ENCODE assay signal across 8 mouse cellular contexts in the genomic region with DNA sequence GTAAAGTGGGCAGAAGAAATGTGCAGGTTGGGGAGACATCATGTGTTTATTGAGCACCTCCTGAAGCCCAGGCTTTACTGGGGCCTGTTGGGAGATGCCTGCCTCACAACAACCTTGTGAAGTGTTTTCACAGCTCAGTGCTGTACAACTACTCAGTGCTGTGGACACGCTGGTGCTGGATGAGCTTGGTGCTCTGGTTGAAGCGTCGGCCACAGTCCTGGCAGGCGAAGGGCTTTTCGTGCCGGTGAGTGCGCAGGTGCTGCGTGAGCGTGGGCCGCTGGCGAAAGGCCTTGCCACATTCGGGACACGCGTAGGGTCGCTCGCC. TPM values are rescaled to one million over a fixed set of nuclear protein-coding genes. Genes with fewer than 3 reads are reported as not detected.
A peak's percentile ranks its signal among the peaks of the same experiment; 100 is the strongest.
DNase-seq lines count a peak whose midpoint lies in the region; ATAC-seq and TF ChIP-seq lines count a peak whose summit lies in the region.

No protein-coding gene starts in this region.

- peaks cover 27% of the 10 kb centered on the region for H3K4me1 ChIP-seq in forebrain, embryonic 10.5 days
- peaks cover 11% of the 10 kb centered on the region; the same call in 1 of the 2 replicates for H3K4me1 ChIP-seq in intestine, postnatal 0 days (replicated peaks; ENCODE audit: control insufficient read depth, insufficient read depth, low read length)
- peaks cover 30% of the 10 kb centered on the region for H3K4me1 ChIP-seq in neural tube, embryonic 15.5 days

- peaks cover 53% of the 10 kb centered on the region for H3K27me3 ChIP-seq in forebrain, embryonic 10.5 days (ENCODE audit: poor library complexity, severe bottlenecking)
- H3K27me3 ChIP-seq in intestine, postnatal 0 days (replicated peaks; ENCODE audit: control insufficient read depth, insufficient read depth, low read length): peaks cover 29% of the 10 kb centered on the region
- H3K27me3 ChIP-seq in neural tube, embryonic 15.5 days (replicated peaks): peaks cover 50% of the 10 kb centered on the region

- peak overlapping the region; percentile 90 for H3K27ac ChIP-seq in layer of hippocampus, adult 2 months
- no peak overlapping the region for H3K27ac ChIP-seq in forebrain, embryonic 10.5 days
- H3K27ac ChIP-seq in intestine, postnatal 0 days (ENCODE audit: low read depth, low read length): no peak overlapping the region
- no peak overlapping the region for H3K27ac ChIP-seq in neural tube, embryonic 15.5 days (replicated peaks)

- peaks cover 15% of the 10 kb centered on the region for H3K9me3 ChIP-seq in forebrain, embryonic 10.5 days
- no peaks in the 10 kb centered on the region for H3K9me3 ChIP-seq in intestine, postnatal 0 days (ENCODE audit: control insufficient read depth)
- no peaks in the 10 kb centered on the region for H3K9me3 ChIP-seq in neural tube, embryonic 15.5 days (replicated peaks)

- 34% methylated on average over 16 of the region's 16 CpGs for WGBS in forebrain, embryonic 10.5 days
- WGBS in intestine, postnatal 0 days: 43% methylated on average over 16 of the region's 16 CpGs
- WGBS in neural tube, embryonic 15.5 days: 35% methylated on average over 16 of the region's 16 CpGs

- H3K4me3 ChIP-seq in layer of hippocampus, adult 2 months: peak overlapping the region; percentile 64
- H3K4me3 ChIP-seq in forebrain, embryonic 10.5 days: peak overlapping the region; percentile 63
- peak overlapping the region; percentile 46 for H3K4me3 ChIP-seq in intestine, postnatal 0 days (ENCODE audit: low read depth, low read length)
- peak overlapping the region; percentile 53 for H3K4me3 ChIP-seq in neural tube, embryonic 15.5 days (replicated peaks)

- 0 out of 2 replicates have a peak overlapping the region, but pooled peaks have one; percentile 31 for H3K9ac ChIP-seq in intestine, postnatal 0 days (ENCODE audit: low read depth, low read length)
- peak overlapping the region; percentile 67; the same call in 1 of the 2 replicates for H3K9ac ChIP-seq in neural tube, embryonic 15.5 days (replicated peaks)

- DNase-seq in layer of hippocampus, adult 2 months (ENCODE audit: low spot score in 2 of 2): no peak
- DNase-seq in layer of hippocampus, adult 9-11 months: no peak
- DNase-seq in forebrain, embryonic 10.5 days (ENCODE audit: extremely low spot score, low spot score): no peak
- no peak for DNase-seq in layer of hippocampus, adult 9-10 months (ENCODE audit: low spot score)
- no peak for DNase-seq in gastrocnemius, postnatal 25 days
- DNase-seq in urinary bladder, postnatal 10 days (ENCODE audit: low spot score): no peak

- no peak for ATAC-seq in intestine, postnatal 0 days
- peak; percentile 1; the same call in 1 of the 2 replicates for ATAC-seq in neural tube, embryonic 15.5 days (ENCODE audit: low FRiP score)

- TF ChIP-seq CTCF in layer of hippocampus, adult 2 months (conservative IDR thresholded peaks at IDR 0.05): no peak
- TF ChIP-seq CTCF in intestine, postnatal 0 days (IDR thresholded peaks at IDR 0.05; ENCODE audit: low read depth): no peak

- 0 out of 2 replicates have a peak, but pooled peaks cover 3% of the 10 kb centered on the region for H3K36me3 ChIP-seq in forebrain, embryonic 10.5 days (replicated peaks)
- no peaks in the 10 kb centered on the region for H3K36me3 ChIP-seq in intestine, postnatal 0 days (ENCODE audit: control insufficient read depth, insufficient read depth)
- H3K36me3 ChIP-seq in neural tube, embryonic 15.5 days: no peaks in the 10 kb centered on the region

- H3K4me2 ChIP-seq in intestine, postnatal 0 days (replicated peaks; ENCODE audit: low read depth): peak overlapping the region; percentile 78
- H3K4me2 ChIP-seq in neural tube, embryonic 15.5 days: peak overlapping the region; percentile 97

RNA-seq across cellular contexts. Expression of a gene that starts 5.0 kb away (rescaled TPM):
- 100 to 1,000 TPM; 190 to 199 TPM for total RNA-seq in layer of hippocampus, adult 2 months (2021)
- 82.9 and 88.7 TPM in 2 replicates for polyA plus RNA-seq in forebrain, embryonic 10.5 days (2016; fragmentation: Nextera tagmentation; extraction: Ambion mirVana)
- polyA plus RNA-seq in intestine, postnatal 0 days (2015; fragmentation: Nextera tagmentation; extraction: Ambion mirVana): 96.8 and 107 TPM in 2 replicates
- 129 and 149 TPM in 2 replicates for polyA plus RNA-seq in neural tube, embryonic 15.5 days (2015; fragmentation: Nextera tagmentation; extraction: Ambion mirVana)
- total RNA-seq in gastrocnemius, postnatal 25 days (2021): 100 to 1,000 TPM; 132 to 138 TPM

RNA-seq across cellular contexts. Expression of a gene that starts 8.5 kb away (rescaled TPM):
- 100 to 1,000 TPM; 133 to 141 TPM for total RNA-seq in layer of hippocampus, adult 2 months (2021)
- 97.3 and 102 TPM in 2 replicates for polyA plus RNA-seq in forebrain, embryonic 10.5 days (2016; fragmentation: Nextera tagmentation; extraction: Ambion mirVana)
- 323 and 329 TPM in 2 replicates for polyA plus RNA-seq in intestine, postnatal 0 days (2015; fragmentation: Nextera tagmentation; extraction: Ambion mirVana)
- 165 and 170 TPM in 2 replicates for polyA plus RNA-seq in neural tube, embryonic 15.5 days (2015; fragmentation: Nextera tagmentation; extraction: Ambion mirVana)
- total RNA-seq in gastrocnemius, postnatal 25 days (2021): 10 to 100 TPM; 76.1 to 89.9 TPM

RNA-seq across cellular contexts. Expression of a gene that starts 11.5 kb away (rescaled TPM):
- total RNA-seq in layer of hippocampus, adult 2 months (2021): 10 to 100 TPM; 15.7 to 17.8 TPM
- 3.9 and 4.3 TPM in 2 replicates for polyA plus RNA-seq in forebrain, embryonic 10.5 days (2016; fragmentation: Nextera tagmentation; extraction: Ambion mirVana)
- 0.83 and 1.1 TPM in 2 replicates for polyA plus RNA-seq in intestine, postnatal 0 days (2015; fragmentation: Nextera tagmentation; extraction: Ambion mirVana)
- 7.7 and 8.8 TPM in 2 replicates for polyA plus RNA-seq in neural tube, embryonic 15.5 days (2015; fragmentation: Nextera tagmentation; extraction: Ambion mirVana)
- total RNA-seq in gastrocnemius, postnatal 25 days (2021): under 1 TPM; 0.54 to 0.75 TPM

RNA-seq across cellular contexts. Expression of a gene that starts 33.2 kb away (rescaled TPM):
- 10 to 100 TPM; 32.9 to 34.8 TPM for total RNA-seq in layer of hippocampus, adult 2 months (2021)
- 29.7 and 30.7 TPM in 2 replicates for polyA plus RNA-seq in forebrain, embryonic 10.5 days (2016; fragmentation: Nextera tagmentation; extraction: Ambion mirVana)
- polyA plus RNA-seq in intestine, postnatal 0 days (2015; fragmentation: Nextera tagmentation; extraction: Ambion mirVana): 11.2 and 11.6 TPM in 2 replicates
- 37.6 and 38.7 TPM in 2 replicates for polyA plus RNA-seq in neural tube, embryonic 15.5 days (2015; fragmentation: Nextera tagmentation; extraction: Ambion mirVana)
- 1 to 10 TPM; 2.7 to 4.9 TPM for total RNA-seq in gastrocnemius, postnatal 25 days (2021)

RNA-seq across cellular contexts. Expression of a gene that starts 44.2 kb away (rescaled TPM):
- total RNA-seq in layer of hippocampus, adult 2 months (2021): 100 to 1,000 TPM; 238 to 253 TPM
- polyA plus RNA-seq in forebrain, embryonic 10.5 days (2016; fragmentation: Nextera tagmentation; extraction: Ambion mirVana): 415 and 417 TPM in 2 replicates
- 82.8 and 85.3 TPM in 2 replicates for polyA plus RNA-seq in intestine, postnatal 0 days (2015; fragmentation: Nextera tagmentation; extraction: Ambion mirVana)
- polyA plus RNA-seq in neural tube, embryonic 15.5 days (2015; fragmentation: Nextera tagmentation; extraction: Ambion mirVana): 202 and 224 TPM in 2 replicates
- 10 to 100 TPM; 59.1 to 60.7 TPM for total RNA-seq in gastrocnemius, postnatal 25 days (2021)
